Mouse (Mus musculus): Measurements from ENCODE around the gene Tbc1d25. TPM values are rescaled to one million over a fixed set of nuclear protein-coding genes. Genes with fewer than 3 reads are reported as not detected.

Tbc1d25 gene
- polyA plus RNA-seq, 1 experiment, result 9.9 TPM

- Histone ChIP-seq H3K36me3 (ENCODE audit: control insufficient read depth, insufficient read depth) (peaks cover 6% of the 10 kb centered on the region), H3K27me3 (ENCODE audit: control insufficient read depth, insufficient read depth, insufficient read length) (no peaks in the 10 kb centered on the region), H3ac (ENCODE audit: control insufficient read depth, insufficient read length, low read depth) (no peak overlapping the region), H3K79me2 (ENCODE audit: control insufficient read depth, insufficient read depth) (no peaks in the 10 kb centered on the region), H3K79me3 (ENCODE audit: low read depth) (no peaks in the 10 kb centered on the region), H3K4me3 (ENCODE audit: insufficient read depth, poor library complexity, severe bottlenecking) (no peak overlapping the region)
- no peak for TF ChIP-seq CTCF (IDR thresholded peaks at IDR 0.05; ENCODE audit: control insufficient read depth, insufficient read depth, insufficient read length)
- no peak for TF ChIP-seq MAX (IDR thresholded peaks at IDR 0.05)
- TF ChIP-seq MYOD1 (IDR thresholded peaks at IDR 0.05; ENCODE audit: control insufficient read depth, insufficient read length, low read depth), result no peak
Measured at GRCm38 (mm10) chrX:8123821-8124470, 52.0 kb downstream of the Tbc1d25 start.

- H3K27me3 ChIP-seq (ENCODE audit: control insufficient read depth, insufficient read depth, insufficient read length), result no peaks in the 10 kb centered on the region
- TF ChIP-seq USF1 (IDR thresholded peaks at IDR 0.05; ENCODE audit: low read depth), result no peak
- H3K79me3 ChIP-seq (ENCODE audit: low read depth), result no peaks in the 10 kb centered on the region
- no peak overlapping the region for H3ac ChIP-seq (ENCODE audit: control insufficient read depth, insufficient read length, low read depth)
- no peaks in the 10 kb centered on the region for H3K36me3 ChIP-seq (ENCODE audit: control insufficient read depth, insufficient read depth)
- H3K4me3 ChIP-seq (ENCODE audit: insufficient read depth, poor library complexity, severe bottlenecking), result no peak overlapping the region
- no peaks in the 10 kb centered on the region for H3K79me2 ChIP-seq (ENCODE audit: control insufficient read depth, insufficient read depth)
Measured at GRCm38 (mm10) chrX:8117264-8117663, 58.7 kb downstream of the Tbc1d25 start.

- no peaks in the 10 kb centered on the region for H3K79me3 ChIP-seq (ENCODE audit: low read depth)
- TF ChIP-seq FOSL1 (IDR thresholded peaks at IDR 0.05; ENCODE audit: insufficient read depth, low read length, poor library complexity, severe bottlenecking) (no peak), USF1 (IDR thresholded peaks at IDR 0.05; ENCODE audit: low read depth) (no peak), MYOG (IDR thresholded peaks at IDR 0.05; ENCODE audit: control insufficient read depth, extremely low read depth, insufficient read length) (no peak), MYOD1 (IDR thresholded peaks at IDR 0.05; ENCODE audit: control insufficient read depth, insufficient read length, low read depth) (no peak), CTCF (IDR thresholded peaks at IDR 0.05; ENCODE audit: control insufficient read depth, insufficient read depth, insufficient read length) (no peak), MAX (IDR thresholded peaks at IDR 0.05) (no peak), CEBPB (IDR thresholded peaks at IDR 0.05; ENCODE audit: low read depth) (no peak)
- H3K27me3 ChIP-seq (ENCODE audit: control insufficient read depth, insufficient read depth, insufficient read length), result no peaks in the 10 kb centered on the region
- H3K4me3 ChIP-seq (ENCODE audit: insufficient read depth, poor library complexity, severe bottlenecking), result no peak overlapping the region
- no peaks in the 10 kb centered on the region for H3K36me3 ChIP-seq (ENCODE audit: control insufficient read depth, insufficient read depth)
- no peak overlapping the region for H3ac ChIP-seq (ENCODE audit: control insufficient read depth, insufficient read length, low read depth)
- H3K79me2 ChIP-seq (ENCODE audit: control insufficient read depth, insufficient read depth), result no peaks in the 10 kb centered on the region
Measured at GRCm38 (mm10) chrX:8115275-8115674, 60.7 kb downstream of the Tbc1d25 start.

GRCm38 (mm10) chrX:8105019-8105418, 71.0 kb downstream of the Tbc1d25 start:
- no peak overlapping the region for H3K4me3 ChIP-seq (ENCODE audit: insufficient read depth, poor library complexity, severe bottlenecking)
- TF ChIP-seq MYOG (IDR thresholded peaks at IDR 0.05; ENCODE audit: control insufficient read depth, extremely low read depth, insufficient read length), result no peak
- TF ChIP-seq CTCF (IDR thresholded peaks at IDR 0.05; ENCODE audit: control insufficient read depth, insufficient read depth, insufficient read length), result no peak
- no peak for TF ChIP-seq MAX (IDR thresholded peaks at IDR 0.05)
- TF ChIP-seq CEBPB (IDR thresholded peaks at IDR 0.05; ENCODE audit: low read depth), result no peak
- no peak for TF ChIP-seq USF1 (IDR thresholded peaks at IDR 0.05; ENCODE audit: low read depth)
- no peaks in the 10 kb centered on the region for H3K36me3 ChIP-seq (ENCODE audit: control insufficient read depth, insufficient read depth)
- no peaks in the 10 kb centered on the region for H3K79me2 ChIP-seq (ENCODE audit: control insufficient read depth, insufficient read depth)
- no peak overlapping the region for H3ac ChIP-seq (ENCODE audit: control insufficient read depth, insufficient read length, low read depth)
- no peaks in the 10 kb centered on the region for H3K27me3 ChIP-seq (ENCODE audit: control insufficient read depth, insufficient read depth, insufficient read length)
- no peaks in the 10 kb centered on the region for H3K79me3 ChIP-seq (ENCODE audit: low read depth)

Other genes starting within 250 kb of the Tbc1d25 start
- not detected for gene Eras, start 247.6 kb downstream of the Tbc1d25 start, polyA plus RNA-seq (2012; fragmentation: generic; extraction: Trizol)
- 19.0 TPM for gene Hdac6, start 228.3 kb downstream of the Tbc1d25 start, polyA plus RNA-seq (2012; fragmentation: generic; extraction: Trizol)
- 0.02 TPM for gene Gata1, start 198.1 kb downstream of the Tbc1d25 start, polyA plus RNA-seq (2012; fragmentation: generic; extraction: Trizol)
- not detected for gene Glod5, start 157.7 kb downstream of the Tbc1d25 start, polyA plus RNA-seq (2012; fragmentation: generic; extraction: Trizol)
- gene Suv39h1, start 101.4 kb downstream of the Tbc1d25 start, polyA plus RNA-seq (2012; fragmentation: generic; extraction: Trizol), result 106 TPM
- gene Was, start 85.7 kb downstream of the Tbc1d25 start, polyA plus RNA-seq (2012; fragmentation: generic; extraction: Trizol), result 0.74 TPM
- 11.1 TPM for gene Wdr13, start 43.3 kb downstream of the Tbc1d25 start, polyA plus RNA-seq (2012; fragmentation: generic; extraction: Trizol)
- 537 TPM for gene Rbm3, start 30.3 kb downstream of the Tbc1d25 start, polyA plus RNA-seq (2012; fragmentation: generic; extraction: Trizol)
- gene Ebp, start 17.3 kb upstream of the Tbc1d25 start, polyA plus RNA-seq (2012; fragmentation: generic; extraction: Trizol), result 73.1 TPM
- gene Porcn, start 30.3 kb upstream of the Tbc1d25 start, polyA plus RNA-seq (2012; fragmentation: generic; extraction: Trizol), result 7.6 TPM
- gene Ftsj1, start 76.2 kb upstream of the Tbc1d25 start, polyA plus RNA-seq (2012; fragmentation: generic; extraction: Trizol), result 36.1 TPM
- gene Slc38a5, start 95.0 kb upstream of the Tbc1d25 start, polyA plus RNA-seq (2012; fragmentation: generic; extraction: Trizol), result not detected
- not detected for gene Ssxb10, start 151.2 kb upstream of the Tbc1d25 start, polyA plus RNA-seq (2012; fragmentation: generic; extraction: Trizol)
- not detected for gene Ssxb9, start 190.8 kb upstream of the Tbc1d25 start, polyA plus RNA-seq (2012; fragmentation: generic; extraction: Trizol)
- not detected for gene Ssxb1, start 237.1 kb upstream of the Tbc1d25 start, polyA plus RNA-seq (2012; fragmentation: generic; extraction: Trizol)

Data from C2C12 (cell line).